Mouse (Mus musculus) layer of hippocampus, adult 8-10 months (tissue): ENCODE data around the gene Polr2l. TPM values are rescaled to one million over a fixed set of nuclear protein-coding genes. Genes with fewer than 3 reads are reported as not detected.

Source experiments
- DNase-seq, 2 experiments: peaks; one replicate each; pipeline ENCODE4 v3.0.0; 2022; ENCODE audit warnings: low spot score in 2 of 2
- total RNA-seq, 4 experiments: library from RNA; stranded (reverse); gene quantifications; 2 replicates each; pipeline ENCODE4 v1.2.4; 2022

Polr2l gene
- total RNA-seq, 4 experiments from 2014 or later: 32.4 to 40.6 (median 35.1) TPM

DNA sequence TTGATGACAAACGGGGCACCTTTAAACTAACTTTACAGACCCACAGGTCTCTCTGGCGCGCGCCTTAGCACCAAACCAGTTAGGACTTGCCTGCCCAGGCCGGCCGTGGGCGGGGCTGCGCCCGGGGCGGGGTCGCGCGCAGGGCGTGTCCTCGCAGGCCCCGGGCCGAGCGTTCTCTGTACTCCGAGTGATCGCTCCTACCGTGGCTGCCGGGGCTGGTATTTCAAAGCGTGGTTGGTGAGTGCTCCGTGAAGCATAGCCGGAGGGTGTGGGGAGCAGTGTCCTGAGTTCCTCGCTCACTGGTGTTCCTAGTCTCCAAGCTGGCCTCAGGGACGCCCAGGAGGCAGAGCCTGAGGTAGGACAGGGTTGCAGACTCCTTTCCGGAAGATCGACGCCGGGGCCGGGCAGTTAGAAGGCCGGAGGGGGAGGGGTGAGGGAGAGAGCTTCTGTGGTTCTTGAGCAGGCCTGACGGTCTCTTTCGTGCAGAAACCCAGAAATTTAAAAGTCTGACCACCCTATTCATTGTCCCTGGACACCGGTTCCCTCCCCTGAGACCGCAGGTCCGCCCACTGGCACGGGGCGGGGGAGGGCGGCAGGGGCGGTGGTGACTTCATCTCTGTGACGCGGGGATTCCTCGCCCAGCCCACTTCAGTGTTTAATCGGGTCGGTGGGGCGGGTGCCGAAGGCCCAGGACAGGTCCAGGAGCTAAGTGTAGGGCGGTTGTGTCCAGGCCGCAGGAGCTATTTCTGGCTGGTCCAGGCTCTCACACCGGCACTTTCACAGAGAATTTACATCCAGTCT is 7.5 kb downstream of the Polr2l start, which contains the start of gene Cd151:
Gene Cd151, plus strand, starts transcription at position 163 of the 801 bp plus-strand sequence.
- no peak for DNase-seq

DNA sequence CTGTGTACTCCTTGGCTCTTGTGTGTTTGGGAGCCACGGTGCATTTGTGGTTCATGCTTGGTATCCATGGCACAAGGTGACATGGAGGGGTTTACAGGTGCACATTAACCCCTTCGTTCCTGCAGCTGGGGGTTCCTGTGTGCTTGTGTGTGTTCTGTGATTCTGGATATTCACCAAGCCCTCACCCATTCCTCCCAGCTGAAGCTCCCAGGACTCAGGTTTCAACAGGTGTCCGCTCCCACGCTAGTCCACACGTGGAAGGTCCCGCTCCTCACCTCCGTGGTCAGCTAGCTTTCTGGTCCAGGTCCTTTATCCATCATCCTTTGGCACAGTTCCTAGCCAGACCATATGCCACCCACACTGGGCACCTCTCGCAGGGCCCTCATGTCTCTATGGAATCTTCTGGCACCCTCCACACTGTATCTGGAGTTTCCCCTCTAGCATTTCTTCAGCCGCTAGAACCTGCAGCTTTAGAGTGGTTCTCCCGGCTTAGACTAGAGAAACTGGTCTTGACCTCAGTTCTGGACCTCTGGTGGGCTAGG is 8.3 kb downstream of the Polr2l start:
- no peak for DNase-seq

DNA sequence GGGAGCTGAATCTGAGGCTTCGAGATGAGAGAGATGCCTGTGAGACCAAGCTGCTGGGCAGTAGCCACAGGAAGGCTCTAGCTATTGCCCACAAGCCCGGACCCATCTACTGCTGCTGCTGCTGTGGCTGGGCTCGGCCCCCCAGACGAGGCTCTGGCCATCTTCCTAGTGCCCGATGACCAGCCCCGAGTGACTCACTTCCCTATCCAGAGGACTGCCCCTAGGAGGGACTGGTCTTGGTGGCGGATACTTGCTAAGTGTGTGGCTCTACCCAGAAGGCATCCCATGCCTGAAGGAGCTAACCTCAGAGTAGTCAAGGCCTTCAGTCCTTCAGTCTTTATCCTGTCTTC is 8.9 kb downstream of the Polr2l start:
- DNase-seq: no peak

DNA sequence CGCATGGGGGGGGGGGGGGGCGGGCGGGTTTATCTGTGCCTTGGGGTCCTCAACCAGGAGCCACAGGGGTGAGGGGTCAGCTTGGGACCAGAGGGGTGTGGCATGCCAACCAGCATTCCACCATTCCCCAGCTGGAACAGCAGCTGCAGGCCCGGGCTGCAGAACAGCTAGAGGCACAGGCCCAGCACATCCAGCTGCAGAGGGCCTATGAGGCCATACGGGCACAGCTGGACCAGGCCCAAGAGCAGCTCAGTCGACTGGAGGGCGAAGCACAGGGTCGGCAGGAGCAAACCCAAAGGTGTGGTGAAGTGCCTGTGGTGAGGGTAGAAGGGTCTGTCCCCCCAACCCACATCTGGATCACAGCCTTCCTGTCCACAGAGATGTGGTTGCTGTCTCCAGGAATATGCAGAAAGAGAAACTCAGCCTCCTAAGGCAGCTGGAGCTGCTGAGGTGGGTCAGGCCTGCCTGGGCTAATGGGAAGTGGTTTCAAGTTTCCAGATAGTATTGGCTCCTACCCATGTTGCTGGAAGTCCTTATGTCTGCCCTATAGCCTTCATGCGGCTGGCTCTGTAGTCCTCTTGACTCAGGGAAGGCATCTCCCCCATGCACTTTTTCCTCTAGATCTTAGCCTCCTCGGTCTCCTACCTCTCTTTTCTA is 9.4 kb downstream of the Polr2l start:
- no peak for DNase-seq

GRCm38 (mm10) chr7:141464603-141465201 is 10.2 kb downstream of the Polr2l start:
- no peak for DNase-seq

GRCm38 (mm10) chr7:141463824-141464602 is 10.9 kb downstream of the Polr2l start:
- no peak for DNase-seq

GRCm38 (mm10) chr7:141462333-141462821 is 12.6 kb downstream of the Polr2l start:
- no peak for DNase-seq

DNA sequence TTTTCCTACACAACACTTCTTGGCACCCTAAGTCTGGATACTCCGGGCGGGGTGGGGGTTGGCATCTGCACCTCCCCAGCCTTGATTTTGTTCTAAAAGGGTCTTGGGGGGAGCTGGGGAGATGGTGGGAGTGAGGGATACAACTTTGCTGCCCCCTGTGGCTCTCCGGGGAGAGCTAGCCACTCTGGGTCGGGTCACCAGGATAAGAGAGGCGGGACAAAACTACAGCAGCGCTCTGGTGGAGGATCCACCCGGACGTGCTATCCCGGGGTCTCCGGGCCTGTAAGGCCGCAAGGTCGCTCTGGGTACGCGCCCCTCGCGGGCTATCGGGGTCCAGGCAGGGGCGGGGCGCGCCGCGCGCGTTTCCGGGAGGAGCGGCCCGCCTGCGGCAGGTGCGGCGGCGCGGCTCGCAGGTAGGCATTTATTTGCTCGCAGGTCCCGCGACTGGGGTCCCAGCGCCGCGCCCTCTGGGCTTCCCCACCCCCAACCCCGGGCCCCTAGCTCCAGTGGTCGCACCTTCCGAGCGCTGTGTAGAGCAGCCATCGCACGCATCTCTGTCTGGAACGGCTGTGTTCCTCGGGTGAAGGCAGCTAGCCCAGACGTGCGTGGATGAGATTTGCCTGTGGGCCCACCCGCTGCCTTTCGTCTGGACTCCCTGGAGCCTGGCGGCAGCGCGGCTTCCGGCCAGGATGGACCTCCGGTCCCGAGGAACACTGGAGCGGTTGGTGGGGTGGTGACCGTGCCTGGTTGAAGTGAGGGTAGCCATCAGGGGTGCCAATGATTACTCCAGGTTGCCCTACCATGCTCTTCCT is 13.2 kb downstream of the Polr2l start:
- no peak for DNase-seq

GRCm38 (mm10) chr7:141460391-141461113 is 14.4 kb downstream of the Polr2l start, which contains the start of gene Cracr2b:
Cracr2b (plus strand) TSS chr7:141461094.
- no peak for DNase-seq

DNA sequence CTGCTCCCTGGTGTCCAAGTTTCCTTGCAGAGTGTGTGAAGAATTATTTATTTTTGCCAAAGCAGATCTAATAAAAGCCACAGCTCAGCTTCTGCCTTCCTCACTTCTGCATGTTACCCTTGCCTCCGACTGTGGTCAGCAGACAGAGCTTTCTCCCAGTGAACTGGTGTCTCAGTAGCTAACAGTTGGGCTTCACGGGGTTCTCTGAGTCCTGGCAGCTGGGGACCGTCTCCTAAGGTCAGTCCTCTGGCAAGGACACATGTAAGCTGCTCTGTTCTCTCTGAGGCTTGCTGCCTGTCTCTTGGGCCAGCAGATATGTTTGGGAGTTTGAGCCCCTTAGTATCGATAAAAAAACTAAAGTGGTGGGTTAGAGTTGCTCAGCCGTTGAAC is 14.9 kb downstream of the Polr2l start:
- DNase-seq: no peak

DNA sequence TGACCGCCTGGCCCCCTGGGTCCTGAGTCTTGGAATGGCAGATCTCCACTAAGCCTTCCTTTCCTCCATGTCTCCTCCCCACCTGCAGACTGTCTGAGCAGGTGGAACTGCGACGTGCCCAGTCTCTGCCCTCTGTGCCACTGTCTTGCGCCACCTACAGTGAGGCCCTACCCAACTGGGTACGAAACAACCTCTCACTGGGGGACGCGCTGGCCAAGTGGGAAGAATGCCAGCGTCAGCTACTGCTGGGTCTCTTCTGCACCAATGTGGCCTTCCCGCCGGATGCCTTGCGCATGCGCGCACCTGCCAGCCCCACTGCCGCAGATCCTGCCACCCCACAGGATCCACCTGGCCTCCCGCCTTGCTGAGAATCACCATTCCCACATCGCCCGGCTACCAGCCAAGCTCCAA is 15.6 kb downstream of the Polr2l start:
- DNase-seq: no peak

DNA sequence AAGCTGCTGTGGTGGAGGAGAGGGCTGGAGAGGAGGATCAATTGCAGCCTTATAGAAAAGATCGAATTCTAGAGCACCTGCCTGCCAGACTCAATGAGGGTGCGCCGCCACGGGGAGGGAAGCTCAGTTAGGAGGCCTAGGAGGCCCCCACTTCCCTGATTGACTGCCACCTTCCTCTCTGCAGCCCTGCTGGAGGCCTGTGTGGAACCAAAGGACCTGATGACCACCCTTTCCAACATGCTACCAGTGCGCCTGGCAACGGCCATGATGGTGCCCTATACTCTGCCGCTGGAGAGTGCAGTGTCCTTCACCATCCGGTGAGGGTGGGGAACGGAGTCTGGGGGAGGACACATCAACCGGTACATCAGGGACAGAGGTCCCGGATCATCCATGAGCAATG is 16.3 kb downstream of the Polr2l start:
- DNase-seq: no peak

DNA sequence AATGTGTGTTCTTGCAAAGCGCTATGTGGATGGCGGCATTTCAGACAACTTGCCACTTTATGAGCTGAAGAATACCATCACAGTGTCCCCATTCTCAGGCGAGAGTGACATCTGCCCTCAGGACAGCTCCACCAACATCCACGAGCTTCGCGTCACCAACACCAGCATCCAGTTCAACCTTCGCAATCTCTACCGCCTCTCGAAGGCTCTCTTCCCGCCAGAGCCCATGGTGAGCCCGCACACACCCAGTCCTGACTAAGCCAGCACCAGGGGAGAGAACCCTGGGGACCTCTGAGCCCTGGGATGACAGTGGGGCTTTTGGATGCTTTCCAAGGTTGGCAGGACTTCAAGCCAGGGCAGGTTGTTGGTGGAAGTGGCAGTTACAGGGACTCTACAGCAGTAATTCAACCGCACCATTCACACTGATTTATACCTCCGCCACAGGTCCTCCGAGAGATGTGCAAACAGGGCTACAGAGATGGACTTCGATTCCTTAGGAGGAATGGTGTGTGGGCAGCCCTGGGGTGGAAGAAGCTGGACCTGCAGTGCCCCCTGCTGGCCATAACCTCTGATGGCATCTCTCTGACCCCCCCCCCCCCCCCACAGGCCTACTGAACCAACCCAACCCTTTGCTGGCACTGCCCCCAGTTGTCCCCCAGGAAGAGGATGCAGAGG is 16.8 kb downstream of the Polr2l start:
- DNase-seq: no peak

DNA sequence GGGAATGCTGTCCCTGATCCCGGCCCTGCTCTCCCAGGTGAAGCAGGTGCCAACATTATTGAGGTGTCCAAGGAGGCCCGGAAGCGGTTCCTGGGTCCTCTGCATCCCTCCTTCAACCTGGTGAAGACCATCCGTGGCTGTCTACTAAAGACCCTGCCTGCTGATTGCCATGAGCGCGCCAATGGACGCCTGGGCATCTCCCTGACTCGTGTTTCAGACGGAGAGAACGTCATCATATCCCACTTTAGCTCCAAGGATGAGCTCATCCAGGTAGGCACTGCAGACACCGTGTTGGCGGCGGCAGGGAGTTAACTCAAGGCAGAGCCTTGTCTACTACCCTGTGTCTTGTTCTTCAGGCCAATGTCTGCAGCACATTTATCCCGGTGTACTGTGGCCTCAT is 17.7 kb downstream of the Polr2l start:
- DNase-seq: no peak

DNA sequence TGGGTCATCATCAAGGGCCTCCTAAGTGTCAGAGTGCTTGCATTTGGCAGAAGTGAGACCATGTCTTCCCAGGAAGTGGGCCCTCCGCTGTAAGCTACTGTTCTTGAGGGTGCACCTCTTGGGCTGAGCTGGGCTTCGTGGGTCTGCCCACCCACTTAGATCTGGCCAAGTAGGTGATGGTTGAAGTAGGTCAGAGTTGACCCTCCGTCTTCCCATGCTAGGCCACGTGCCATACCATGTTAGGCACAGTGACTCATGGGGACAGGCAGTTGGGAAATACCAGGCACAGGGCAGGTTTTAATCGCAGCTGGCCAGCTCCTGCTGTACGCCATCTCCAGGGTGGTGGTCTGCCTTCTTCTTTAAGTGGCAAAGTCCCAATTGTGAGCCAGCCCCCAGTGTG is 18.2 kb downstream of the Polr2l start:
- no peak for DNase-seq

DNA sequence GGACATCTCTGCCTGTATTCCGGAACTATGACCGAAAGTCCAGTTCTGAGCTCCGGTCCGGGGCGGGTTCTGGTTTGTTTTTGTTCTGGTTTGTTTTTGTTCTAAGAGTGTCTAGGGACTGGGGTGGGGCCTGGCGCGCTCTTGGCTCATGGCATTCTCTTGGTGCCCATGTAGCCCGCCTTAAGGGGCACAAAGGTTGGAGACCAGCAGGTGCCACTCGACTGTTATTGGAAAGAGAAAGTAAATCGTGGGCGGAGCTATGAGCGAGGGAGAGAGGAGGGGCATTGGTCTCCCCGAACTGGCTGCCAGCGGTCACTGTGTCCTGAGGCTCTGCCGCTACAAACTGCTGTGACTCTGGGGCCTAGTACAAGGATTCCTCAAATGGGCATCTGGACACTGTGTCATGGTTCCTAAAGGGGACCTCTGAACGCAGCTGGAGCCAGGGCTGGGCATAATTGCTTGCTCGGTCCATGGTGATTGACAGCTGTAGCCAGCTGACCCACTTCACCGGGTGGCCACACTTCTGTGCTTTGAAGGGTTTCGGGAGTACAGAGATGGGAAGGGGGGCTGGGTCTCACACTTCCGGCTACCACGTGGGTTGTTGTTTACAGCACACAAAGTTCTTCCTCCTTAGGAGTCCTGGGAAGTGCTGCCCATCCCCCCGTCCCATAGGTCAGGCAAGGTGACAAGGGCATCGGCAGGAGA is 19.2 kb downstream of the Polr2l start:
- no peak for DNase-seq

- DNase-seq: peak; percentile 79 to 82
Observed at GRCm38 (mm10) chr7:141454967-141455551, 19.9 kb downstream of the Polr2l start, which contains the start of gene Pnpla2. Pnpla2 (plus strand) TSS chr7:141455198.

DNA sequence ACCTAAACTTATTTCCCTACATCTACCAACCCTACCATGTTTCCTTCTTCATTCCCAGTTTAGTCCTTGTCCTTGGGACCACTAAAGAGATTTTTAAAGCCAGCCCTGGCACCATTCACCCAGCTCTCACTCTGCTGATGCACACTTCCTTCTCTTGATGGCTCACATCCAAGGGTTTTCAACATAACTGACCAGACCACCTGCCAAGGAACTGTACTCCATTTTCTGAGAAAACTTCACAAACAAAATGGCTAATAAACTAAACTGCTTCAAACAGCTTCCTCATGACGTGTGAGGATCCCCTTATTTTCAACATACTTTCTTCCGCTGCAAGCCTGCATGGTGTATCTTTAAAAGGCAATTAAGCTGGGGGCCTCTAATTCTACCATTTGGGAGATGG is 21.3 kb downstream of the Polr2l start:
- DNase-seq: no peak
